Mouse (Mus musculus) ovary, adult 18-20 months (tissue): Measurements from ENCODE around the gene Bphl.
A peak's percentile ranks its signal among the peaks of the same experiment; 100 is the strongest.
"Not testable (repeated sequence)": the region's sequence is repeated elsewhere in the genome, so short reads cannot be mapped to it uniquely, and the experiment has no call there.

Experiments
- DNase-seq: peaks from one replicate; pipeline ENCODE4 v3.0.0; 2022; ENCODE audit warnings: low spot score, mixed read lengths

Gene Bphl

GRCm38 (mm10) chr13:34088201-34088649 lies 50.8 kb downstream of the Bphl start:
- not testable (repeated sequence) for DNase-seq

GRCm38 (mm10) chr13:34088871-34089288 lies 51.5 kb downstream of the Bphl start:
- no peak for DNase-seq

- no peak for DNase-seq
Measured at GRCm38 (mm10) chr13:34089358-34089757, 52.0 kb downstream of the Bphl start.

GRCm38 (mm10) chr13:34095542-34096435 lies 58.4 kb downstream of the Bphl start:
- DNase-seq = no peak

- no peak for DNase-seq
Measured at GRCm38 (mm10) chr13:34096455-34096854, 59.1 kb downstream of the Bphl start.

DNA sequence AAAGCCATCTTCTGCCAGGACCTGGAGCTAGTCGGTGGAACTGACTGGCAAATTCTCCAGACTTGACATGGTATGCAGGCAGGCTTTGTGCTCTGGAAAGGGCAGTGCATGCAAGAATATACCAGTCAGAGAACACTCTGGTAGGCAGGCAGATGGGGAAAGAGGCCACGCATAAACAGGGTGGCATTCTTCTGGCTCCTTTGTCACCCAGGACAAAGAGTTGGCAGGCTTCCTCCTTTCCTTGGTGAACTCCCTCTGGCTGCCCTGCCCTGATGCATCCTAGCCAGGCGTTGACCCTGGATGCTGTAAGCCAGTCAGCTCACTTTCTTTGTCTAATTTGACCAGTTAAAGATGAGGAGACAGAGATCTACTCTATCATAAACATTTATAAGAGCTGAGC lies 59.7 kb downstream of the Bphl start:
- no peak for DNase-seq

- no peak for DNase-seq
Measured at GRCm38 (mm10) chr13:34100733-34101132, 63.3 kb downstream of the Bphl start.

DNA sequence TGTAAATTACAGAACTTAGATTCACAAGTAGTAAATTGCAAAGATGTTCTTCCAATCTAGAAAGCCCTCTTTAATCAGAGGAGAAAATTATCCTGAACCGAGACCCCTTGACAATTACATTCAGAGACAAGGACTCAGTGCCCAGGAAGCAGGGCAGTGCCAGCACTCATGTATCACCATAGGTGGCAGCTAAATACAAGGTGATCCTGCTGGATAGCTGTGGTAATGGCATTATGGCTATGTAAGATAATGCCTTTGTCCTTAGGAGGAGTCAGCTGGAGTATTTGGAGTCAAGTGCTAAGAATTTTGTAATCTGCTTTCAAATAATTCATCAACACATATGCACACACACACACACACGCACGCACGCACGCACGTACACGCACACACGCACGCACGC lies 63.9 kb downstream of the Bphl start:
- DNase-seq = no peak

DNA sequence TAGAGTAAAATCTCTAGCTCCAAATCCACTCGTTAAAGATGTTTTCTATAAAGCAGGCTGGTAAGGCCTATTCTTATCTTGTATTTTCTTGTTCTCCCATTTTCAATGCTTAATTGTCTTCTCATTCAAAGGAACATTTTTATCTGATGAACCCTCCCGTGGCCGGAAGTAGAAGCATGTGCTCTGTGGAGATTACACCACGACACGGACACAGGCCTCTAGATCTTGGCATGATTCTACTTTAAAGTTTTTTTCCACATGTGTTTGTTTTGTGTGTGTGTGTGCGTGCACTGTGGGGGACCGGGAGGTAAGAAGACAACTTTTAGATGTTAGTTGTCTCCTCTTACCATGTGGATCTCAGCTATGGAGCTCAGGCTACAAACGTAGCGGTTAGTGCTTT lies 64.5 kb downstream of the Bphl start:
- DNase-seq = no peak

- no peak for DNase-seq
Measured at GRCm38 (mm10) chr13:34105364-34105763, 68.0 kb downstream of the Bphl start.

DNA sequence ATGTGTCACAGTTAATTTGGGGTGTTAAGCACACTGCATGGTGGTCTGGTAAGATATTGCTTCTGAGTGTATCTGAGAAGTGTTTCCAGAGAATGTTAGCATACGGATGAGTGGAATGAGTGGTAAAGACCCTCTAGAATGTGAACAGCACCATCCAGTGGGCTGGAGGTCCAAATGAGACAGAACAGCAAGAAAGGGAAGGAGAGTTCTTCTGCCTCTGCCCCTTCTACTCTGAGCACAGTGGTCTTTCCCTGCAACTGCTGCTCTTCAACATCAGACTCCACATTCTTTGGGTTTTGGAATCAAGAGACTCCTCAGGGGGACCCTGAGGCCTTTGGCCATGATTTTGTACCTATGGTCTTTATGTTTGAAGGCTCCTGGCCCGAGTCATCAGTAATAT lies 68.9 kb downstream of the Bphl start:
- DNase-seq = no peak

DNA sequence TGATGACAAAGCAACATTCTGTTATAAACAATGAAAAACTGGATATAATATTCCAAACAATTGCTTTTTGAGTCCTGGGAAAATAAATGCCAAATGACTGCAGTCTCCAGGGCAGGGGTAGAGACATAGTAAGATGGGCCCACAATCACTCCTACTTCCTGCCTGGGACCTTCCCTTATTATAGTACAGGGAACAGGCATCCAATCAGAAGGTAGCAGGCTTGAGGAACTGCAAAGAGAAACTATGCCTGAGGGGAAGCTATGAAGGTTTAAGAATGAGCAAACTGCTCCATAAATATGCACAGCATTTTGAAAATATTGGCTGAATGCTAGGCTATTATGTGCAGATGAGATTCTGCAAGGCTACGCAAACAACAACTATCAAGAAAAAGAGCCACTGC lies 69.6 kb downstream of the Bphl start:
- no peak for DNase-seq

DNA sequence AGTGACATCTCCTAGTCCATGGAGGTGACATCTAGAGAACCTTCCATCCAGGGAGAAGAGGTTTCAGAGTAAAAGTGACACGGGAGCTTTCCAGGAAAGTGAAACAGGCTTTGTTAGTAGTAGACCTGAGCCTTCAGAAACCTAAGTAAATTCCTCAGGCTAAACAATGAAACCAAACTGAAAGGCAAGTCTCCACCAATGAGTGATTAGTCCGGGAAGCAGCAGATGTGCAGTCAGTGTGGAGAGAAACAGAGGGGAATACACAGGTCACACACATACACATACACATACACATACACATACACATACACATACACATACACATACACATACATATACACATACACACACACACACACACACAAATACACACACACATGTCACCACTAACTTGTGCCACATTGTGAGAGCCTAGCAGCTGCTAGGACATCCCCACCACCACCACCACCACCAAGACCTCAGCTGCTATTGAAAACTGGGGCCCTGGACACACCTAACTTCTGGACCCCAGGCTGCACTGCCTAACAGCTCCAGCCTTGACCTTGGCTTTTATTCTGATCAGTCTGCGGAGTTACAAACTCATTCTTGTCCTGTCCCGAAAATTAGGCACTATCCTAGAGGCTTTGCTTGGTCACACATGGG lies 71.8 kb downstream of the Bphl start:
- DNase-seq = no peak

DNA sequence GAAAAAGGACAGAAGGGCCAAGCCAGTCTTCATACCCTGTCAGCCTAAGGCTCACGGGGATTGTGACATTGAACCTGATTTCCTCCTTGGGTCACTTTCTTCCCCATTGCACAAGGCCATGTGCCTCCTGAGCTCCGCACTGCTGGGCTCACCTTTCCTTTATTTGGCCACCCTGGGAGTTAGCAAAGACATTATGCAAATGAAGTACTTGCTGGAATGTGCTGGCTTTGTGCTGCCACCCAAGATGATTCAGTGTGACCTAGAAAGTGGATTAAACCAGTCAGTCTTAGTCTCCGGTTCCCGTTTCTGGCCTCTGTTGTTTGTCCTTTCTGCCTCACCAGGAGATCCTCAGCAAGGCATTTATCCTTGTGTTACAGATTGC lies 72.3 kb downstream of the Bphl start:
- DNase-seq = no peak

- no peak for DNase-seq
Measured at GRCm38 (mm10) chr13:34111019-34111418, 73.6 kb downstream of the Bphl start.

- DNase-seq = no peak
Measured at GRCm38 (mm10) chr13:34111878-34112277, 74.5 kb downstream of the Bphl start.

DNA sequence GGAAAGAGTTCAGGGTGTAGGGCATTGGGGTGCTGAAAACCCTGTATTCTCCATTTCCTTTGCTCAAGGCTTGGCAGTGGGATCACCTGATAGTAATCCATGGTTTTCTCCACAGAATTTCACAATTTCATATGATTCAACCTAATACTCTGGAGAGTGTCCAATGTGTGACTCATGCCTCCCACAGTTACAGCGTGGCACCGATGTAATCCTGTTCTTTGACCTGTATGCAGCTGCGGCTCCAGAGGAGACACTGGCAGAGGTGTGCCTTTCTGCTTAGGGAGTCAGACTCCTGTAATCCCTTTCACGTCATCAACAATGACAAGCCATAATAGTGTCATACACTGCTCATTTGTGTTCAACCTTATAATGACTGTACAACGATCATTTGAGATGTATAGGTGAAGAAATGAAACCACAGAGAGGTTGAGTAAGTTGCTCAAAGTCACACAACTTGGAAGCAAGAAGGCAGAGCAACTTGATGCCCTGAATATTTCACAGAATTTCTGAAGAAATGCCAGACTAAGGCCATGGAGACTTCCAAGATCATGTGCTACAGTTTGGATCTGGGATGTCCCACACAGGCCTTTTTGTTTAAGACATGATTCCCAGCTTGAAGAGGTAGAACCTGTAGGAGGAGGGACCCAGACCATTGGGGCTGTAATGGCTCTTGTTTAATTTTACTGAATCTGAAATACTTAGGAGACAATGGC lies 75.1 kb downstream of the Bphl start:
- DNase-seq = peak; percentile 20

DNA sequence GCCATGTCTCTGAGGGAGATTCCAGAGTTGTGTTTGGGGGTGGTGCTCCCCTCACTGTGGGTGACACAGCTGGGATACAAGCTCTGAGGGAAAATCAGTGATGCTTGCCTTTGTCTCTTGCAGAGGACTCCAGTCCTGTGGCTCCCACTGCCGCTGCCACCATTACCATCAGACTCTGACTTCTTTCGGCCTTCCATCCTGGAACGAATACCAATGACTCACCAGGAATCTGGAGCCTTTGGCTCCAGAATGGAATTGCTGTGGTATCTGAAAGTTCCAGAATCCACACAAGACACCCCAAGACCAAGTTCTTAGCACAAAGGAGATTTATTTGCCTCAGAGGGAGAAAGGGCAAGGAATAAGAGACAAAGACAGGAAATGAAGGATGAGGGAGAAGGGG lies 75.7 kb downstream of the Bphl start:
- DNase-seq = no peak

GRCm38 (mm10) chr13:34114654-34115053 lies 77.3 kb downstream of the Bphl start:
- DNase-seq = no peak

DNA sequence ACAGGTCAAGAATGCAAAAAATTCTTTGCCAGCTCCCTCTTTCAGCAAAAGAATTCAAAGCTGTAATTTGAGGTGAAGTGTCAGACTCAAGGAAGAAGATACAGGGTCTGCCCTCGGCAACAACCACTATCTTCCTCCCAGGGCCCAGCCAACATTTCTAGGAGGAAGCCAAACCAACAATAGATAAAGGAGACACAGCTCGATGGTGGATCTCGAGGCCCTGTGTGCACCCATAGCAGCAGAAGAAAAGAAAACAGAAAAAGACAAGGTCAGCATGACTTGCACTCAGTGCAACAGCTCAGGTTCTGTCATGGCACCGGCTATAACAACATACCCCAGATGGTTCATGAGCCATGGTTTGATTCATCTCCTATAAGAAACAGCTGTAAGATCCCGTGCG lies 79.1 kb downstream of the Bphl start:
- DNase-seq = no peak

- DNase-seq = no peak
Measured at GRCm38 (mm10) chr13:34118816-34119215, 81.4 kb downstream of the Bphl start.

DNA sequence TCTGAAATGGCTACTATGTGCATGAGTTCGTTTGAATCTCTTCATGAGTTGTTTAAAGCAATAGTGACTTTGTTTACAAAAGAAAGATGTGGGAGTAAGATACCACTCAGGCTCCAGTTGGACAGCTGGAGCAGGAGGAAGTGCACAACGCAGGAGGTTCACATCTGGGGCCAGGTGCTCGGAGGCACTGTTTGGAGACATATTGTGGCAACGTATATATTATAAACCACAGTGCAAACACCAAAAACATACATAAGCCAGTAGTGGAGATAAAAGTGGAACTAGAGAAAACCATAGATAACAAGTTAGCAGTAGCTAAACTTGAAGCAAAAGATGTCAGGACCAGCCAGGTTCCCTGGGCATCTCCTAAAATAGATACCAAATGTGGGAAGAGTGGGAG lies 82.0 kb downstream of the Bphl start:
- DNase-seq = no peak

GRCm38 (mm10) chr13:34120536-34120935 lies 83.1 kb downstream of the Bphl start:
- no peak for DNase-seq
